Mouse (Mus musculus): ENCODE results near the gene Npl.

- TF ChIP-seq CTCF (IDR thresholded peaks at IDR 0.05) (no peak), POLR2A (IDR thresholded peaks at IDR 0.05; ENCODE audit: insufficient read depth, low read depth, low read length) (no peak), EP300 (IDR thresholded peaks at IDR 0.05; ENCODE audit: insufficient read depth, low read depth, low read length) (no peak)
These were observed 34.5 kb downstream of the Npl start for GRCm38 (mm10) chr1:153515368-153515767.
